Mouse (Mus musculus) Muller cell, postnatal 12 days (primary cell): Measurements from ENCODE around the gene Prtn3.
A peak's percentile ranks its signal among the peaks of the same experiment; 100 is the strongest.

ENCODE experiments used
- DNase-seq: peaks from one replicate; pipeline ENCODE4 v3.0.0-alpha.2; 2015; ENCODE audit errors: inconsistent ontology term

Prtn3 gene

DNA sequence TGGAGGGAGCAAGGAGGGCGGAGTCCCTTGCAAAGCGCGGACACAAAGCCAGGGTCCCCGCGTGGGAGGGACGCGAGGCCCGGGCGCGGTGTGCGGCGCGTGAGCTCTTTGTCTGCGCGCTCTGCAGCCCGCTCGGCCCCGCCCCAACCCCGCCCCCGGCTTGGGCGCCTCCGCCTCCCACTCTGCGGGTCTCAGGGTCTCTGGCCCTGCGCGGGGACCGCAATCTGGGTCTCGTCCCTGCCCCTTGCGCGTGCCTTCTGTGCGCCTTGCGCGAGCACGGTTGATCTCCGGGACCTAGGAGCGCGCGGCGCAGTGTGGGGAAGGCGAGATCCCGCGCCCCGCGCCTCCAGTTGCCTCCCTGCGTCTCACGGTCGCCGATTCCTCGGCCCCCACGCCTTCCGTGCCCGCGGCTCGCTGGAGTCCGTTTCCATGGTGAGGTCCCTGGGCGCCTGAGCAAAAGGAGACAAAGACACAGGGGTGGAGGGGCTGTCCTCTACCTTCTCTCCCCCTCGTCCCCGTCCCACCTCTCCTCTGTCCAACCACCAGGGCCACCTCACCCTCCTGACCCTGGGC lies at the start of gene Prtn3, which contains the start of gene Plppr3:
Gene Prtn3, plus strand, starts transcription at position 187 of the 573 bp plus-strand sequence.
Gene Plppr3, minus strand, starts transcription at position 345 of the 573 bp plus-strand sequence.
- peak; percentile 51 for DNase-seq

DNA sequence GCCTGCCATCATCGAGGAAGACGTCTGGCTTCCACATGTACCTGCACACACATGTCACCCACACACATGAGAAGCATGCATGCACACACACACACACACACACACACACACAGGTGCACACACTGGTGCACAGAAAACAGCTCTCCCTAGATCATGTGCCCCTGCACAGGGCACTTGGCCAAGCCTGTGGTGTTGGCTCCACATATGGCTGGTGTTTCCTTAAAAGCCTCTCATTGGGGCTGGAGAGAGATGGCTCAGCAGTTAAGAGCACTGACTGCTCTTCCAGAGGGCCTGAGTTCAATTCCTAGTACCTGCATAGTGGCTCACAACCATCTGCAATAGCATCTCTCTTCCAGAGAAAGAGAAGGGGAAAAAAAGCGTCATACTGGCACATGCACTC lies 42.7 kb upstream of the Prtn3 start:
- DNase-seq, result no peak

DNA sequence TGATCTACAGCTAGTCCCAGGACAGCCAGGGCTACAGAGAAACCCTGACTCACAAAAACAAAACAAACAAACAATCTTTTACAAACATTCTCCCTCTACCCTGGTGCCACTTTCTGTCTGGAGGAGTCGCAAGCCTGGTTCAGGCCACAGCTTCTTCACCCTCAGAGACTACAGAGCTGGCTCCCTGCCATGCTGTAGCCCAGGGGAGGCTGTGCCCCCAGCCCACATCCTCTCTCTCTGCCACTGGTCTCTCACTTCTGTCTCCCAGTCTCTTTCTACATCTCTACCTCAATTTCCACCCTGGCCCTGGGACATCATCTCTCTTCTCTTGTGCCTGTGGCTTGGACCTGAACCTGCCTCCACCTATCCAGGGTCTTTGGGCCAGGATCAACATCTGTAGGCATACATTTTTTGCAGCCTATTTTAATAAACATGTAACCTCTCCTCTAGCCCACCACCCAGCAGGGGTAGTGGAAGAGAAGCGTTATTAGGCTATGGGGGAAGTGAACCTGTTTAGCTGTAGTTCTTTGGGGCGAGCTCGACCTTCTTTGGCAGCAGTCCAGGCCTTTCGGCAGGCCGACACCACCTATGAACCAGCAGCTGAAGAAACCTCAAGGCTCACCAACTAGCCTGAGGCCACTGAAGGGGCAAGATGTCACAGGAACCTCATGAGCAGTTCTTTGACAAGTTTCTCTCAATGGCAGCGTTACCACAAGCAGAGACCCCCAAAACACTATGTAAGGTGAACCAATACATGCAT lies 42.1 kb upstream of the Prtn3 start:
- DNase-seq, result no peak

DNA sequence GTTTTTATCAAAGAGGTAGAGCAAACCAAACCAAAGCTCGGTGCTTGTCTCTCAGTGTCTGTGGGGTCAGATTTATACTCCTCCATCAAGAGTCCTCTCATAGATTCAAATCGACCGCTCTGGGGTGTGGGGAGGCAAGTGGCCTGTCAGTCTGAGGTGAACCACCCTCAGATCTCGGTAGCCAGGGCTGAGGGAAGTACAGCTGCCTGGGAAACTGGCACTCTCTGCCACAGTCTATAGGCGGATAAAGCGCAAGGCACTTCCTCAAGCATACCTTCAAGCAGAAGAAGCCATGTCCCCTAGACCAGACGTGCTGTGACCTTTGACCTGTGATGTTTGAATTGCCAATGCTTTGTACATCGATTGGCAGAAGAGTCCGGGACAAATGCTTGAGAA lies 41.5 kb upstream of the Prtn3 start:
- DNase-seq, result no peak

DNA sequence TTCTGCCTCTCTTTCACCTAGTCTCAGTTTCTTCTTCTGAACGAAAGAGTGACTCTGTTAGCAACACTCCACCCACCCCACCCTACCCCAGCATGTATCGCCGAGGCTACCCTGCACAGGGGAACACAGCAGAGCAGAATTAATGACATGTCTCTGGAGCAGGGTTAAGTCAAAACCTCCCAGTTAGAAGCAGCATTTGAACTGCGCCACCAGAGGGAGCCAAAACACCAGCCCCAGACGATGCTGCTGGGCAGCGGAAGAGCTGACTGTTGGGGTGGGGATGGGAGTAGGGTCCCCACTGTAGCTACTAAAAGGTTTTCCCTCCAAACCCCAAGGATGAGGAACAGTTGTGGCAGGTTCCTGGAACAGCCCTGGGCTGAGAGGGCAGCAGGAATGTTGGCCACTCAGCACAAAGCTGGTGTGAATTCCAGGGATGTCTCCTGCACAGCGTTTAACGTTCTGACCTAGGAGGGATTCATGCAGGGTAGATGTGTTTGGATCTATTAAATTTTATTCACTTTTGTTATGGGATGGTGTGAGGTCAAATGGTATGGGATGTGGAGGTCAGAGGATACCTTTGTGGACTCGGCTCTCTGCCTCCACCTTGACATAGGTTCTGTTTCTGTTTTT lies 39.4 kb upstream of the Prtn3 start:
- DNase-seq, result peak; percentile 63

DNA sequence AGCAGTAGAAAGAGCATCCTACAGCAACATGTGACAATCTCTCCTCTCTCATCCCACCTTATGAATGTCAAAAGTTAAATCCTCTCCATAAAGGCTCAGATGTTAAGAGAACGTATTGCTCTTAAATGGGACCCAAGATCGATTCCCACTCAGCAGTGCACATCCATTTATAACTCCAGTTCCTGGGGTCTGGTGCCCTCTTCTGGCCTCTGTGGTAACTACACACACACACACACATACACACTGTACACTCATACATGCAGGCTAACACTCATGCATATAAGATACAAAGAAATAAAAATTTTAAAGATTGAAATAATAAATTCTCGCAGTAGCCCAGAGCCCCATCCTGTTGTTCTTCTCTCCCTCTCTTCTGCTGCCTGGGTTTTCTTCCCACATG lies 37.4 kb upstream of the Prtn3 start:
- no peak for DNase-seq

DNA sequence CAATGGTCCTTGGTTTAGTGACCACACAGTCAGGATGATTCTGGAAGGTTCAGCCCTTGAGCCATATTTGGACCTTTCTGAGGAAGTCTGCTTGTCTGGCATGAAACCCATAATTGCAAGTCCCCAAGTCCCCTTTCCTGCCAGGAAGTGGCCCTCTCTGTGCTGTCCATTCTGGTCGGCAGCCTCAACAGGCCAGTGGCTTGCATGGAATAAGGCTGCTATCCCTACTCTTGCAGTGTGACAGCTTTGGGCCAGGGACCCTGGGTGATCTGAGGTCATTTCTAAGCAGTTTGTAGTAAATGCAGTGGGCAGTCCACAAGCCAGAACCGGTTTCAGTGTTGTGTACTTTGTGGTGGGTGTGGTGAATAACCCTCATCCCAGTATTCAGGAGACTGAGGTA lies 36.1 kb upstream of the Prtn3 start:
- DNase-seq, result no peak

DNA sequence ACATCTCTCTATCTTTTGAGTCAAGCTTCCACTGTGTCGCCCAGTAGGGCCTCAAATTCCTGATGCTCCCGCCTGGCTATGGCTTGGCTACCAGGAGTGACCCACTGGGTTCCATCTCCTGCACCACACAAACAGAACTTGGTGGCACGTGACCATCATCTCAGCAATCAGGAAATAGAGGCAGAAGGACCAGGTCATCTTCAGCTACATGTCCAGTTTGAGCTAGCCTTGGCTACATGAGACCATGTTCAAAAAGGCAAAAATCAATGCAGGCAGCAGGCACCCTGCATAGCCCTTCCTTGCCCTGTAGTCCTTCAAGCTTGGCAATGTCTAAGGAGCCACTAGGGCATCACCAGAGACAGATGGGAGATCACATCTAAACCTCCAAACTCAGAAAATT lies 34.2 kb upstream of the Prtn3 start:
- DNase-seq, result no peak

DNA sequence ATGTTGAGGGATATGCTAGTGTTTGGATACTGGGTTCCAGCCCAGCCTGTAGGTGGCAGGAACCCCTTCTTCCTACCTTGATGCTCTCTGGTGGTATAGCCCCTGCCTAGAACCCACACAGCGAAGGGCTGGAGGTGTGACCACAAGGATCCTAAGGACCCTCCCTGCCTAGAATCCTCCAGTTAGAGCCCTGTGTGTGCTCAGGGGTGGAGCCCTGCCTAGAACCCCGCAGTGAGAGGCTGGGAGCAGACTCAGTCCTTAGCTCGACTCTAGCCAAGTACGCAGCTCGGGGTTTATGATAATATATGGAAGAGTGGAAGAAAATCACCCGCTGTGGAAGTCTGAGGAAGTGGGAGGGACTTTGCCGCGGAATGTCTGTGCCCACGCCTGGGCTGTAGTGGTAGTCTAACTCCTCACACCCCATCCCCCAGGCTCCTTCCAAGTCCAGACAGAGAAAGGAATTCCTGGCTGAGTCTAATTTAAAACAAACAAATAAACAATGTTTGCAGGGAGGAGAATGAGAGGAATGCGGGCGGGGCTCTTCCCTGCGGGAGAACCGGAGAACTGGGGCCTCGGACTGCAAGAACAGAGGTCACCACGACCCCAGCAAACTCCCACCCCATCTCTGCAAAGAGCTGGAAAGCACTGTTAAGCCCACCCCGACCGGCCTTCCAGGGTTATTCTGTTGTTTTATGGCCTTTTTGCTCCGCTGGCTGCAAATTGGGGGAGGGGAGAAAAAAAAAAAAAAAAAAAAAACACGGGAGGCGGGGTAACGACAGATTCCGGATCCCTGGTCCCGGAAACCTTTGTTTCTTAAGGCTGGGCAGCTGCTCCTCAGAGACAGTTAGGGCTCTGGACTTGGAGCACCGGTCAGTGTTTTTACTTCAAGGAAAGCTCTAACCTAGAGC lies 33.4 kb upstream of the Prtn3 start:
- peak; percentile 94 for DNase-seq

DNA sequence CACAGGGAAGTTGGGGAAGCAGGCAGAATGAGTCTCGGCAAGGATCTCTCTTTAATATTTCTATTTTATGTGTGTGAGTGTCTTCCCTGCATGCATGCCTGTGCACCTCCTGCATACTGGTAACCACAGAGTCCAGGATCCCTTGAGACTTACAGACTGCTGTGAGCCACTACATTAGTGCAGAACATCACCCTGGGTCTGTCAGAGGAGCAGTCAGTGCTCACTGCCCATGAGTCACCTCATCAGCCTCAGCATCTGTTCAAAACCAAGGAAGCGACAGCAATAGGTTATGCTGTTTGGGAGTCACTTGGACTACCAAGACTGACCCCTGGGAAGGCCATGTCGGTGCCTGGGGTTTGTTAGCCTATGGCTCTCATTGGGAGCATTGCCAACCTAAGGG lies 32.0 kb upstream of the Prtn3 start:
- DNase-seq, result peak; percentile 43

DNA sequence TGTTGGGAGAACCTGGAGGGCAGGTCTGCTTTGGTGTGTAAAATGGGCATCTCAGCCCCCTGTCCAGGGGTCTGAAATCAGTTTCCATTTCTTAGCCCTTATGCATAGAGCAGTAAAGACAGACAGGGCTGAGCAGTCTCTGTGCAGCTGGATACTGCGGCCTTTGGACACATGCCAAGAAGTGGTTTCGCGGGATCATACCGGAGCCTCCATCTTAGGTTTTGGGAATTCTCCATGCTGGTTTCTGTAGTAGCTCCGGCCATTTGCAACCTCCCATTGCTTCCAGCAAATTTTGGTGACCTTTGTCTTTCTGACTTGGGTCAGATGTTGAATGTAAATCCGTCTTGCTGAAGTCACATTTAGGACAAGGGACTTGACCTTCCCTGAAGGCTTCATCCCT lies 30.8 kb upstream of the Prtn3 start:
- DNase-seq, result no peak

DNA sequence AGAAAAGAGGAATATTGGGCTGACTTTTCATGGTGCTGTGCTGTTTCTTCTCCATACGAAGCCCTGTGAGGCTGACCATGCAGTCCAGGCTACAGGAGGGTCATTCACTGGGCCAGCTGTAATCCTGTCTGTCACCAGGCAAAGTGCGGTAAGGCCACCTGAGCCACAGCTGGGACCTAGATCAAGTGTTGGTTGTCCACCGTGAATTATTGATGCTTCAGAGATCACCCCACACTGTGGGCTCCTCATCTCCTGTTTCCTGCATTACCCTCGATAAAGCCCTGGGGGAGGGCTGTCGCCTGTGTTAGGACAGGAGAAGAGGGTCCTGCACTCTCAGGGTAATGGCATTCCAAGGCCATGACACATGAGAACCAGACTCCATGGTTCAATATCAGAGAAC lies 27.7 kb upstream of the Prtn3 start:
- no peak for DNase-seq

DNA sequence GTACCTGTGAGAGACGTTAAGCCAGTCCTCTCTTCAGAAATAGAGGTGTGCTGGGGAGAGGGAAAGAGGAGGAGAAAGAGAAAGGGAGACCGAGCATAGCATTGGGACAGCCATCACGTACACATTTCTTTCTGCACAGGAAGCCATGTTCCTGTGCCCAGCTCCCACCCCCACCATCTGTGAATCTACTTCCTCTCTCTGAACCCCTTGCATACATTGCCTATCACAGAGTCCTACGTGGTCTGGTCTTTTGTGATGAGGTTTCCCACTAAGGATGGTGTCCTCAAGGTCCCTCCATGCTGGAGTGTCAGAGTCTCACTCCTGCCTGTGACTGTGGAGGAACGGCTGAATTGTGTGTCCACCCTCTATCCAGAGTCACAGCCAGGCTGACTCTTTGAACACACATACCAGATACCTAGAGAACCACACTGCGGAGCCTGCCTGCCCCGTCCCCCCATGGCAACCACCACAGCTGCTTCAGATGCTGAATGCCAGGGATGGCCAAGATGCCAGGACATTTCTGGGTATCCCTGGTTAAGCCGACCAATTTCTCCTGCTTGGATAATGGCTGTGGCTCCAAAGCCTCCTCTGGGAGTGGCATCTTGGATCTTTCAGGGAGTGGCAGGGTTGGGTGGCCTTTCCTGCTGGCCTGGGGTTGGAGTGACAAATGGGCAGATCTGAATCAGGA lies 24.2 kb upstream of the Prtn3 start:
- no peak for DNase-seq

DNA sequence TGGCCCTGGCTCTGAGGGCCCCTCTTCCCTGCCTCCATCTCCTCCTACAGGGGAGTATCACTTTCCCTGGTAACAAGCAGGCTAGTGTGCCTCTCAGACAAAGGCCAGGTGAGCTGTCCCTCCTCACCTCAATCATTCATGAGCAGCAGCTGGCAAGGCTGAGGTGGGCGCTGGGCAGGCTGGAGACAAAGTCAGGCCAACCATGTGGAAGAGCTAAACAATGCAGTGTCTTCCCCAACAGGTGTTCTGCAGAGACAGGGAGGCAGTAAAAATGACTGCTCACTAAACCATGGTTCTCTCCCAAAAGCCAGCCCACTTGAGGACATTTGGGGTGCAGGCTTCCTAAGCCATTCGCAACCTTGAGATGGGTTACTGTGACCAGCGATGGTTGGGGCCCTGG lies 22.6 kb upstream of the Prtn3 start:
- DNase-seq, result no peak

DNA sequence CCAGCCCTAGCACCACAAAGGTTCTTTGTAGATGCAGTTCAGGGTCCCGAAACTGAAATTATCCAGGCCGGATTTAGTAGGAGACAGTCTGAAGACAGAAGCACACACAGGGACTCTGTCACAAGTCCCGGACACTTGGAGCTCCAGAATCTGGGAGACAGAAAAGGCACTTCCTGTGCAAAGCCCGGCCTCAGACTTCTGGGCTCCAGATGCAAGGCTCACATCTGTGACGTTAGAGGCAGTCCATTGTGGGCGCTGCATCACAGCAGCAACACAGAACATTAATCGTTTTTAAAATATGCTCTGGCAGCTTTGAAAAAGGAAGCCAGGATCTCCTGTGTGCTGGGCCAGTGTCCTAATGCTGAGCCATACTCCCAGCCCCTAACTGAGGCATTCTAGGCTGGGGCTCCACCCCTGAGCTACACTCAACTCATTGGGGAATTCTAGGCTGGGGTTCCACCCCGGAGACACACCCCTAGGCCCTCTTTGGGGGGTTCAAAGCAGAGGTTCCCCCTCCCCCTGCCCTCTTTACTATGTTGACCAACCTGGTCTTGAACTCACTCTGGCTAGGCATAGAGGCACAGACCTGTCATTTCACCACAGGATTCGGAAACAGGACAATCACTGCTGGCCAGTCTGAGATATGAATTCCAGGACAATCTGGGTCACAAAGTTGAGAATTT lies 22.0 kb upstream of the Prtn3 start:
- DNase-seq, result no peak

DNA sequence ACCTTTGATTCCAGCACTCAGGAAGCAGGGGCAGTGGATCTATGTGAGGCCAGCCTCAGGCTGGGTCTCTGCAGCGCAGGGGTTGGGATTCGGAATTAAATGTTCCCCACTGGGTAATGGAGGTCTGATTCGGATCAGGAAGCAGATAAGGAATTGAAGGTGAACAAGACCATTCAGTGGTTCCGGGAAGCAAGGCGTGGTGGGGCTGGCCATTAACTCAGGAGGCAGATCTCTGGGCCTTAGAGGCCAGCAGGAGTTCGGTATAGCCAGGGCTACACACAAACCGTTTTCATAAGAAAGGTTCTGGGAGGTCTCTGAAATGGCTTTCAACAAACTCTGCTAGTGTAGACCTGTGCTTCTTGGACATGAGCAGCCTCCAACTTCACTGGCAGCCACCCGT lies 21.4 kb upstream of the Prtn3 start:
- DNase-seq, result no peak

DNA sequence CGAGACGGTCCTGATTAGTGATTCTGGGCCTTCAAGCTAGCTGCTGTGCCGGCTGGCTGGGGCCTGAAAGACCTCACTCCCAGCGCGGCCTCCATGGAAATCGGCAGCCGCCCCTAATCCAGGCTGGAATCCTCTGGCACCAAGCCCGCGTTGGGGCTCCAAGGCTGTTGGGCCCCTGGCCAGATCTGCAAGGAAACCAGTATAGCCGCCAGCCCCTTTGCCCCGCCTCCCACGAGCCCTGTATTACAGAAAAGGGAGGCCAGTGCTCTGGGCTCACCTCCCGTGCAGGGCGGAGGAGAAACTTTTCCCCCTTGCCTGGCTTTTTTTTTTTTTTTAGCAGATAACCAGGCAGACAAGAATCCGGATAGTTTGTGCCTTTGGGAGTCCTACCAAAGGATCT lies 20.9 kb upstream of the Prtn3 start:
- DNase-seq, result peak; percentile 98

DNA sequence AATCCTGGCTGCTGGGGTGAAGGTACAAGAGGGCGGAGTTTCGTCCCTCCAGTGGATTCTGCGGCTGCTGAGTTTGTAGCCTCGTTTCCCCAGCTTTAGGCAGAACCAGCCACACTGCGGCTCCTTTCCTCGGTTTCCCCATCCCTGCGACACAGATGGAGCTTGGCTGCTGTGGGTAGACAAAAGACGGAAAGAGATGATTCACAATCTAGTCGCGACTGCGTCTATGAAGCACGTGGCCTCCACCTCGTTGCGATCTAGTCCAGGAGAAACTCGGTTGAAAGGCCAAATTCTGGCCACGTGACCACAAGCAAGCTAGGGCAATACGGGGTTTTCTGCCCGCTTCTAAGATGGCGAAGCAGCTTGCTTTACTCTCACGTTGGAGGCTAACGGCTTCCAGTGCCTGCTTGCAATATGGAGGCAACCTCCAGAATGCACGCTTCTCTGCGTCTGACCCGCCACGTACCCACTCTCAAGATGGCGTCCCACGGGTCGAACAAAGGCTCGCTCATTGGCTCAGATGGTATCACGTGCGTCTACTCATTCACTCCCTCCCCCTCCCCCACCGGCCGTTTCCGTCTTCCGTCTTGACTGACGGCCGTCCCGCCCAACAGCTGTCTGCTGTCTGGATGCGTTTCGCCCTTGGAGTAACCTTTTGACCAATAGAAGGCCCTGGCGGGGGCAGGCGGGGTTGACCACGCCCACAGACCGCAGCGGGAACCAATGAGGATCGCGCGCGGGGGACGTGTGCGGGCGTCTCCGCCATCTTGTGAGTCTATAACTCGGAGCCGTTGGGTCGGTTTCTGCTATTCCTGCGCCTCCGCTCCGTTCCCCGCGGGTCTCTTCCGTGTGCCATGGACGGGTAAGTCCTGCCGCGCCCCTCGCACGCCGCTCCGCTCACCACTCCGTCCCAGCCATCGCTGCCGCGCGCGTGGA lies 20.1 kb upstream of the Prtn3 start, which contains the start of gene Ptbp1:
Gene Ptbp1, plus strand, starts transcription at position 568 of the 936 bp plus-strand sequence.
- peak; percentile 100 for DNase-seq

DNA sequence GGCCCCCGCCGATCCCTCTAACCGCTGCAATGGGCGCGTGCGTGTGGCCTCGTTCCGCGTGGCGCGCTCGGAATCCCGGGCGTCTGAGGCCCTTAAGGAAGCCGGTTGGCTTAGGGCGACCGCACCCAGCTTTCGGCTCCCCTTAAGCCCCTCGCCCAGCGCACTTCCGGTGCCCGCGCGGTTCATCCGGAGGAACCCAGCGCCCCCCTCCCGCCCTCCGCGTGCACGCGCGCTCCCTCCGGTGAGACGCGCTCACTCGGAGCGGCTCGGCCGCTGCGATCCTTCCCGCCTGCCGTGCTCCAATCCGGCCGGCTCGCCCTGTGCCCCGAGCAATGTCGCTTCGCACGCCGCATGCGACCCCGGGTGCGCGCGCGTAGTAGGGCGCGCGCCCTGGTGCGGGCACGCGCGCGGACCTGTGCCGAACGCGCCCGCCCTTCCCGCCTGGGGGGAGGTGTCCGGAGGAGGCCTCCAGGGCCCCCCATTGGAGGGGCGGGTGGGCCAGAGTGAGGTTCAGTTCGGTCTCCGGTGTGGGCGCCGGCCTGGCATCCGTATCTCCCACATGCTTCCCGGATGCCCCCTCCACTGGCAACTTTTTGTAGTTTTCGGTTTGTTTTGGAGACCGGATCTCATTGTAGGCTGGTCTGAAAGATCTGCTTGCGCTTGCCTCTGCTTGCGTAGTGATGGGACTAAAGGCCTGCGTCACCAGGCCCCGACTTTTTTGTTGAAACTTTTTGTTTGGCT lies 19.3 kb upstream of the Prtn3 start:
- DNase-seq, result no peak
